Mouse (Mus musculus): Measurements from ENCODE around the gene Wdr91. TPM values are rescaled to one million over a fixed set of nuclear protein-coding genes. Genes with fewer than 3 reads are reported as not detected.

Gene Wdr91
- polyA plus RNA-seq, 1 experiment from 2014 or later: 14.0 TPM

- WGBS: 79% methylated on average over 21 of the region's 21 CpGs
- ATAC-seq (ENCODE audit: low FRiP score, low read depth): no peak
- no peak overlapping the region for H3K4me3 ChIP-seq
- H3K4me1 ChIP-seq: peaks cover 25% of the 10 kb centered on the region
- no peak overlapping the region for H3K27ac ChIP-seq
- H3K36me3 ChIP-seq: peaks cover 4% of the 10 kb centered on the region; the same call in 1 of the 2 replicates
- no peak overlapping the region for H3K9ac ChIP-seq
- no peaks in the 10 kb centered on the region for H3K27me3 ChIP-seq (replicated peaks)
- H3K9me3 ChIP-seq: no peaks in the 10 kb centered on the region
- no peak overlapping the region for H3K4me2 ChIP-seq (replicated peaks)
These were observed 36.4 kb downstream of the Wdr91 start for GRCm38 (mm10) chr6:34874101-34874921.

- H3K36me3 ChIP-seq: peaks cover 4% of the 10 kb centered on the region; the same call in 1 of the 2 replicates
- no peak overlapping the region for H3K27ac ChIP-seq
- H3K4me3 ChIP-seq: no peak overlapping the region
- no peaks in the 10 kb centered on the region for H3K9me3 ChIP-seq
- peaks cover 18% of the 10 kb centered on the region for H3K4me1 ChIP-seq
- 93% methylated on average over 10 of the region's 10 CpGs for WGBS
- H3K27me3 ChIP-seq (replicated peaks): no peaks in the 10 kb centered on the region
- no peak overlapping the region for H3K9ac ChIP-seq
- no peak overlapping the region for H3K4me2 ChIP-seq (replicated peaks)
- ATAC-seq (ENCODE audit: low FRiP score, low read depth): no peak
These were observed 37.8 kb downstream of the Wdr91 start for GRCm38 (mm10) chr6:34872871-34873270.

- no peak overlapping the region for H3K27ac ChIP-seq
- no peak overlapping the region for H3K4me2 ChIP-seq (replicated peaks)
- H3K4me1 ChIP-seq: peaks cover 15% of the 10 kb centered on the region
- no peak overlapping the region for H3K9ac ChIP-seq
- ATAC-seq (ENCODE audit: low FRiP score, low read depth): no peak
- peaks cover 4% of the 10 kb centered on the region; the same call in 1 of the 2 replicates for H3K36me3 ChIP-seq
- no peaks in the 10 kb centered on the region for H3K27me3 ChIP-seq (replicated peaks)
- WGBS: 89% methylated on average over 7 of the region's 7 CpGs
- no peak overlapping the region for H3K4me3 ChIP-seq
- no peaks in the 10 kb centered on the region for H3K9me3 ChIP-seq
These were observed 38.7 kb downstream of the Wdr91 start for GRCm38 (mm10) chr6:34871929-34872328.

GRCm38 (mm10) chr6:34870724-34871123 is 40.0 kb downstream of the Wdr91 start:
- Histone ChIP-seq H3K36me3 (peaks cover 4% of the 10 kb centered on the region; the same call in 1 of the 2 replicates), H3K27me3 (replicated peaks) (no peaks in the 10 kb centered on the region), H3K9ac (no peak overlapping the region), H3K4me2 (replicated peaks) (no peak overlapping the region), H3K4me3 (no peak overlapping the region), H3K4me1 (peaks cover 10% of the 10 kb centered on the region; the same call in 1 of the 2 replicates), H3K27ac (no peak overlapping the region), H3K9me3 (no peaks in the 10 kb centered on the region)
- ATAC-seq (ENCODE audit: low FRiP score, low read depth): no peak
- WGBS: 90% methylated on average over 5 of the region's 5 CpGs

- Histone ChIP-seq H3K9ac (no peak overlapping the region), H3K9me3 (no peaks in the 10 kb centered on the region), H3K36me3 (peaks cover 4% of the 10 kb centered on the region; the same call in 1 of the 2 replicates), H3K4me2 (replicated peaks) (no peak overlapping the region), H3K27me3 (replicated peaks) (no peaks in the 10 kb centered on the region), H3K4me1 (peaks cover 10% of the 10 kb centered on the region; the same call in 1 of the 2 replicates), H3K4me3 (no peak overlapping the region), H3K27ac (no peak overlapping the region)
- WGBS: 92% methylated on average over 5 of the region's 5 CpGs
- no peak for ATAC-seq (ENCODE audit: low FRiP score, low read depth)
These were observed 40.5 kb downstream of the Wdr91 start for GRCm38 (mm10) chr6:34870136-34870535.

GRCm38 (mm10) chr6:34869225-34869915 is 41.3 kb downstream of the Wdr91 start:
- H3K4me1 ChIP-seq: peaks cover 7% of the 10 kb centered on the region; the same call in 1 of the 2 replicates

GRCm38 (mm10) chr6:34868507-34869217 is 42.0 kb downstream of the Wdr91 start:
- Histone ChIP-seq H3K9ac (no peak overlapping the region), H3K9me3 (no peaks in the 10 kb centered on the region), H3K4me2 (replicated peaks) (no peak overlapping the region), H3K27ac (no peak overlapping the region), H3K36me3 (peaks cover under 1% of the 10 kb centered on the region; the same call in 1 of the 2 replicates), H3K4me1 (peaks cover 5% of the 10 kb centered on the region; the same call in 1 of the 2 replicates), H3K4me3 (no peak overlapping the region), H3K27me3 (replicated peaks) (no peaks in the 10 kb centered on the region)
- WGBS: 80% methylated on average over 20 of the region's 20 CpGs
- ATAC-seq (ENCODE audit: low FRiP score, low read depth): no peak

More at GRCm38 (mm10) chr6:34869225-34869915, 41.3 kb downstream of the Wdr91 start:
- 83% methylated on average over 13 of the region's 13 CpGs for WGBS
- H3K27ac ChIP-seq: no peak overlapping the region
- H3K4me2 ChIP-seq (replicated peaks): no peak overlapping the region
- no peaks in the 10 kb centered on the region for H3K27me3 ChIP-seq (replicated peaks)
- no peak overlapping the region for H3K4me3 ChIP-seq
- peaks cover 4% of the 10 kb centered on the region; the same call in 1 of the 2 replicates for H3K36me3 ChIP-seq
- no peak overlapping the region for H3K9ac ChIP-seq
- no peaks in the 10 kb centered on the region for H3K9me3 ChIP-seq
- no peak for ATAC-seq (ENCODE audit: low FRiP score, low read depth)

- WGBS: 82% methylated on average over 10 of the region's 10 CpGs
- ATAC-seq (ENCODE audit: low FRiP score, low read depth): no peak
- no peak overlapping the region for H3K9ac ChIP-seq
These were observed 42.7 kb downstream of the Wdr91 start for GRCm38 (mm10) chr6:34867995-34868350.

GRCm38 (mm10) chr6:34867301-34867994 is 43.2 kb downstream of the Wdr91 start:
- Histone ChIP-seq H3K9me3 (no peaks in the 10 kb centered on the region), H3K36me3 (no peaks in the 10 kb centered on the region), H3K27me3 (replicated peaks) (no peaks in the 10 kb centered on the region), H3K9ac (no peak overlapping the region), H3K4me1 (peaks cover 5% of the 10 kb centered on the region; the same call in 1 of the 2 replicates), H3K4me3 (no peak overlapping the region), H3K4me2 (replicated peaks) (no peak overlapping the region), H3K27ac (no peak overlapping the region)
- ATAC-seq (ENCODE audit: low FRiP score, low read depth): no peak
- 73% methylated on average over 16 of the region's 16 CpGs for WGBS

More at GRCm38 (mm10) chr6:34867995-34868350, 42.7 kb downstream of the Wdr91 start:
- H3K4me1 ChIP-seq: peaks cover 5% of the 10 kb centered on the region; the same call in 1 of the 2 replicates
- no peak overlapping the region for H3K27ac ChIP-seq
- no peak overlapping the region for H3K4me3 ChIP-seq
- H3K27me3 ChIP-seq (replicated peaks): no peaks in the 10 kb centered on the region
- H3K9me3 ChIP-seq: no peaks in the 10 kb centered on the region
- H3K36me3 ChIP-seq: no peaks in the 10 kb centered on the region
- no peak overlapping the region for H3K4me2 ChIP-seq (replicated peaks)

GRCm38 (mm10) chr6:34866786-34867185 is 43.9 kb downstream of the Wdr91 start:
- Histone ChIP-seq H3K9ac (no peak overlapping the region), H3K27me3 (replicated peaks) (no peaks in the 10 kb centered on the region), H3K4me1 (peaks cover 5% of the 10 kb centered on the region; the same call in 1 of the 2 replicates), H3K27ac (no peak overlapping the region), H3K9me3 (no peaks in the 10 kb centered on the region), H3K4me2 (replicated peaks) (no peak overlapping the region), H3K4me3 (no peak overlapping the region), H3K36me3 (no peaks in the 10 kb centered on the region)
- WGBS: 33% methylated on average over 8 of the region's 8 CpGs
- peak; percentile 29; the same call in 1 of the 2 replicates for ATAC-seq (ENCODE audit: low FRiP score, low read depth)

- Histone ChIP-seq H3K9me3 (no peaks in the 10 kb centered on the region), H3K4me2 (replicated peaks) (no peak overlapping the region), H3K27me3 (replicated peaks) (no peaks in the 10 kb centered on the region), H3K4me3 (no peak overlapping the region), H3K4me1 (peaks cover 5% of the 10 kb centered on the region; the same call in 1 of the 2 replicates), H3K36me3 (no peaks in the 10 kb centered on the region), H3K9ac (no peak overlapping the region), H3K27ac (no peak overlapping the region)
- WGBS: 70% methylated on average over 7 of the region's 7 CpGs
- no peak for ATAC-seq (ENCODE audit: low FRiP score, low read depth)
These were observed 44.7 kb downstream of the Wdr91 start for GRCm38 (mm10) chr6:34865711-34866593.
